ENCODE assay signal across 8 mouse cellular contexts in the genomic region with DNA sequence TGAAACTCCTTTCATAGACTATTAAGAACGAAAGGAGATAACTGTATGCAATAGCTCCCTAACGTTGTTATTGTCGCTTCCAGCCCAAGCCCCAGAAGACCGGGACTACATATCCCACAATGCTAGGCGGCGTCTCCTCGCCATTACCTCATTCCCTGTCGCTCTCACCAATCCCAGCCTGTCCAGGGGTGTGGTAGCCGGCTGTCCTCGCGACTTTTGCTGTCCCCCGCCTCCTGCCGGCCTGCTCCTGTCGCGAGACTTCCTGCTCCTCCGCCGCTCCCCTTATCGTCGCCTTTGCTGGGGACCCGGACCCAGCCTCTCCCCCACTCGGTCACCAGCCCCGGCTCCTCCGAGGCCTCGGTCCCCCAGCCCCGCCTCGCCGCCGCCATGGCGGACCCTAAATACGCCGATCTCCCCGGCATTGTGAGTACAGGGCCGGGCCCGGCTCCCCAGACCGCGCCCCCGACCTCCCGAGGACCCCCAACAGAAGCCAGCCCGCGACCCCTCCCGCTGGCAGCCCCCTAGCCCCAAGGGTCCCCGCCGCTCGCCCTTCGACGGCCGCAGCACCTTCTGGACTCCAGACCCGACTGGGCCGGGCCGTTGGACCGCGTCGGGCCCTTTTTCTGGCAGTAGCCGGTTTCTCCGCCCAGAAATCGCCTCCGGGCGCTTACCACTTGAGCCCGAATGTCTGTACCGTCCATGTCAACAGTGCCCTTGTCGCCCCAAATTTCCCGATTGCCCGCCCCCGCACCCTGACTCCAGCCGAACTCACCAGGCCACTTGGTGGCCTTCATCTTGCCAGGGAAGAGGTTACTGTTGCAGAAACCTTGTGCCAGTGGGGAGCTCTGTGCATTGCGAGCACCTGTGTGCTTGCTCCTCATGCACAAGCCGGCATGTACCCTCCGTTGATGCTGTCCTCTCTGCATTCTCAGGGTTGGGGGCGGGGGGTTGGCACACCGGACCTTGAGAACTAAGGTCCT. TPM values are rescaled to one million over a fixed set of nuclear protein-coding genes. Genes with fewer than 3 reads are reported as not detected.
A peak's percentile ranks its signal among the peaks of the same experiment; 100 is the strongest.
DNase-seq lines count a peak whose midpoint lies in the region; ATAC-seq and TF ChIP-seq lines count a peak whose summit lies in the region.

A gene (plus strand): TSS at position 257 of the 980 bp plus-strand sequence.

- H3K9me3 ChIP-seq in ES-E14 (ENCODE audit: control insufficient read depth, insufficient read depth, low read depth, low read length) = no peaks in the 10 kb centered on the region
- no peaks in the 10 kb centered on the region for H3K9me3 ChIP-seq in forebrain, postnatal 0 days (ENCODE audit: low read length)
- no peaks in the 10 kb centered on the region for H3K9me3 ChIP-seq in lung, embryonic 15.5 days

- in situ Hi-C loops in ES-E14 (cut with MboI; ENCODE audit: low sequenced_read_pairs in 2 of 2, unreplicated experiment in 2 of 2) = no loop called here

- peaks cover 12% of the 10 kb centered on the region; the same call in 1 of the 2 replicates for H3K36me3 ChIP-seq in ES-E14 (ENCODE audit: control insufficient read depth, insufficient read depth, low read length, poor library complexity, severe bottlenecking)
- H3K36me3 ChIP-seq in forebrain, postnatal 0 days (ENCODE audit: insufficient read depth) = peaks cover 22% of the 10 kb centered on the region
- H3K36me3 ChIP-seq in lung, embryonic 15.5 days = peaks cover 22% of the 10 kb centered on the region

- 2% methylated on average over 70 of the region's 70 CpGs for WGBS in forebrain, postnatal 0 days
- WGBS in lung, embryonic 15.5 days = under 1% methylated on average over 67 of the region's 70 CpGs

- ATAC-seq in forebrain, postnatal 0 days = peak; percentile 97
- peak; percentile 99 for ATAC-seq in lung, embryonic 15.5 days (ENCODE audit: borderline replicate concordance, extremely low read depth, low FRiP score, low TSS enrichment)

- H3K9ac ChIP-seq in ES-E14 (ENCODE audit: insufficient read depth, low read depth, low read length, poor library complexity, severe bottlenecking) = peak within 1 kb of the TSS; percentile 90
- peak within 1 kb of the TSS; percentile 100 for H3K9ac ChIP-seq in forebrain, postnatal 0 days
- peak within 1 kb of the TSS; percentile 100 for H3K9ac ChIP-seq in lung, embryonic 15.5 days

- peak; percentile 90 for DNase-seq in ES-E14 (ENCODE audit: low read depth, low spot score)
- DNase-seq in cerebellum, adult 18-20 months = peak; percentile 91 to 97
- peak; percentile 96 for DNase-seq in forebrain, postnatal 0 days
- peak; percentile 95 for DNase-seq in heart, postnatal 4 days
- DNase-seq in layer of hippocampus, adult 8-10 months (ENCODE audit: low spot score in 2 of 2) = peak; percentile 96
- peak; percentile 94 for DNase-seq in ovary, adult 18-20 months (ENCODE audit: low spot score)
- DNase-seq in thymus, postnatal 0 days (ENCODE audit: low spot score) = peak; percentile 90

- H3K4me2 ChIP-seq in forebrain, postnatal 0 days (ENCODE audit: low read depth) = peak within 1 kb of the TSS; percentile 78
- H3K4me2 ChIP-seq in lung, embryonic 15.5 days = peak within 1 kb of the TSS; percentile 84

- peak within 1 kb of the TSS; percentile 79 to 85 for H3K4me3 ChIP-seq in ES-E14 (ENCODE audit: insufficient read depth in 1 of 2, low read depth in 1 of 2, low read length in 2 of 2, poor library complexity in 1 of 2, severe bottlenecking in 1 of 2)
- H3K4me3 ChIP-seq in forebrain, postnatal 0 days (ENCODE audit: low read depth, low read length) = peak within 1 kb of the TSS; percentile 99
- peak within 1 kb of the TSS; percentile 99 for H3K4me3 ChIP-seq in lung, embryonic 15.5 days

- peak within 1 kb of the TSS; percentile 28 for H3K27ac ChIP-seq in ES-E14 (ENCODE audit: insufficient read depth, low read depth, low read length, poor library complexity, severe bottlenecking)
- peak within 1 kb of the TSS; percentile 94 for H3K27ac ChIP-seq in forebrain, postnatal 0 days (ENCODE audit: low read depth, low read length)
- H3K27ac ChIP-seq in lung, embryonic 15.5 days = peak within 1 kb of the TSS; percentile 85

- H3K4me1 ChIP-seq in ES-E14 (ENCODE audit: control insufficient read depth in 2 of 2, insufficient read depth in 2 of 2, low read length in 2 of 2, poor library complexity in 1 of 2) = peaks cover 13 to 34% of the 10 kb centered on the region in 2 experiments
- peaks cover 15% of the 10 kb centered on the region for H3K4me1 ChIP-seq in forebrain, postnatal 0 days (ENCODE audit: insufficient read depth)
- peaks cover 28% of the 10 kb centered on the region for H3K4me1 ChIP-seq in lung, embryonic 15.5 days

- no peaks in the 10 kb centered on the region for H3K27me3 ChIP-seq in forebrain, postnatal 0 days (ENCODE audit: insufficient read depth, low read length)
- H3K27me3 ChIP-seq in lung, embryonic 15.5 days = peaks cover 32% of the 10 kb centered on the region

- TF ChIP-seq CTCF in forebrain, postnatal 0 days (IDR thresholded peaks at IDR 0.05; ENCODE audit: low read depth) = peak; percentile 23; the same call in 1 of the 2 replicates

TF ChIP-seq in ES-E14, 5 proteins besides CTCF, POLR2A, EP300 and RAD21:
- TF ChIP-seq ZC3H11A (IDR thresholded peaks at IDR 0.05; ENCODE audit: borderline replicate concordance, low read depth, low read length) (no peak), MAFK (IDR thresholded peaks at IDR 0.05; ENCODE audit: insufficient read depth, low read depth, low read length) (no peak), HCFC1 (IDR thresholded peaks at IDR 0.05; ENCODE audit: borderline replicate concordance, insufficient read depth, low read length) (peak; percentile 91), ZNF384 (IDR thresholded peaks at IDR 0.05; ENCODE audit: low read depth, low read length) (no peak), CHD2 (IDR thresholded peaks at IDR 0.05; ENCODE audit: low read depth, low read length) (peak; percentile 96)

RNA-seq across cellular contexts. Expression of the gene that starts here (rescaled TPM):
- 139 and 157 TPM in 2 replicates for total RNA-seq in ES-E14 (2012; rRNA removed)
- total RNA-seq in forebrain, postnatal 0 days (2014; rRNA removed) = 272 and 300 TPM in 2 replicates
- polyA plus RNA-seq in forebrain, postnatal 0 days (2015; fragmentation: Nextera tagmentation; extraction: Ambion mirVana) = 332 and 343 TPM in 2 replicates
- total RNA-seq in heart, postnatal 4 days (2021) = 100 to 1,000 TPM; 151 to 159 TPM
- total RNA-seq in layer of hippocampus, adult 8-10 months (2022) = 100 to 1,000 TPM; 260 to 271 (median 262) TPM
- 184 and 189 TPM in 2 replicates for polyA plus RNA-seq in lung, embryonic 15.5 days (2015; fragmentation: Nextera tagmentation; extraction: Ambion mirVana)
- polyA plus RNA-seq in thymus, postnatal 0 days (2015; fragmentation: Nextera tagmentation; extraction: Ambion mirVana) = 129 and 138 TPM in 2 replicates

Comparison
In these comparisons a context has a peak if more than half of its experiments do, and no peak if none do; other contexts are left out.
1. Peak in every context shown above with its lines: DNase-seq, ATAC-seq, H3K4me3 ChIP-seq and H3K27ac ChIP-seq.
2. H3K27ac ChIP-seq: peak in every context shown above with its lines; median percentile 94 in forebrain, postnatal 0 days; 85 in lung, embryonic 15.5 days; 28 in ES-E14.